Mouse (Mus musculus): ENCODE measurements at regions not wholly inside any gene's neighbourhood (a gene's known extent, or its start where the extent isn't known, plus 50 kb on each side); places are given as distances from the start of the nearest gene placed in this dataset.

DNA sequence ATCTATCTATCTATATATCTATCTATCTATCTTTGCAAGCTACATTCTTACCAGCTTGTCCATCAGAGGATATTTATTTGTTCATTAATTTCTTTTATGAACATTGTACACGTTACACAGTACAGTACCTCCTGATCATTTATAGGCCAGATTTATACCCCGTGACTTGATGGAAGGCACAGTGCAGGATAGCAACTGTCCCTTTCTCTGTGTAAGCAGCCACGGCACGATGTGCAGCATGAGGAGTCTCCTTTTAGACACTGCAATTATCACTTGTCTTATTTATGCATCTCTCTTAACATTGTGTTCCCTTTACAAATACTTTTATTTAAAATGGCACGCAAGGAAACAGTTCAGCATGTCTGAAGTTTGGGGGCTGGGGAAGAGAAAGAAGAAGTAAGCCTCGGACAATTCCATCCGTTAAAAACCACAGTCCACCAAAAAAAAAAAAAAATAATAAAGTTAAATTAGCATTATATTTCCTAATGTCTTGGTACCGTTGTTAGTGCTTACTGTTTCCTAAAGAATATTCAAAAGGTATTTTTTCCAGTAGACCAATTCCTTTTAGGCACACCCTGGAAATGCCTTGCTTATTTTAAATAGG, 475.4 kb downstream of the Lmo4 start:
- TF ChIP-seq MAFK (IDR thresholded peaks at IDR 0.05; ENCODE audit: insufficient read depth, low read depth, low read length) (no peak), HCFC1 (IDR thresholded peaks at IDR 0.05; ENCODE audit: borderline replicate concordance, insufficient read depth, low read length) (no peak), ZNF384 (IDR thresholded peaks at IDR 0.05; ENCODE audit: low read depth, low read length) (no peak), ZC3H11A (IDR thresholded peaks at IDR 0.05; ENCODE audit: borderline replicate concordance, low read depth, low read length) (no peak), CHD2 (IDR thresholded peaks at IDR 0.05; ENCODE audit: low read depth, low read length) (no peak)
- in situ Hi-C loops (cut with MboI; ENCODE audit: low sequenced_read_pairs in 2 of 2, unreplicated experiment in 2 of 2) = no loop called here
- Histone ChIP-seq H3K4me1 (ENCODE audit: control insufficient read depth in 2 of 2, insufficient read depth in 2 of 2, low read length in 2 of 2, poor library complexity in 1 of 2) (no peaks in the 10 kb centered on the region), H3K9me3 (ENCODE audit: control insufficient read depth, insufficient read depth, low read depth, low read length) (no peaks in the 10 kb centered on the region), H3K9ac (ENCODE audit: insufficient read depth, low read depth, low read length, poor library complexity, severe bottlenecking) (no peak overlapping the region), H3K36me3 (ENCODE audit: control insufficient read depth, insufficient read depth, low read length, poor library complexity, severe bottlenecking) (no peaks in the 10 kb centered on the region), H3K27ac (ENCODE audit: insufficient read depth, low read depth, low read length, poor library complexity, severe bottlenecking) (no peak overlapping the region), H3K4me3 (ENCODE audit: insufficient read depth in 1 of 2, low read depth in 1 of 2, low read length in 2 of 2, poor library complexity in 1 of 2, severe bottlenecking in 1 of 2) (no peak overlapping the region)
- DNase-seq (ENCODE audit: low read depth, low spot score) = no peak

- DNase-seq (ENCODE audit: low read depth, low spot score) = no peak
- Histone ChIP-seq H3K9me3 (ENCODE audit: control insufficient read depth, insufficient read depth, low read depth, low read length) (no peaks in the 10 kb centered on the region), H3K27ac (ENCODE audit: insufficient read depth, low read depth, low read length, poor library complexity, severe bottlenecking) (no peak overlapping the region), H3K4me1 (ENCODE audit: control insufficient read depth in 2 of 2, insufficient read depth in 2 of 2, low read length in 2 of 2, poor library complexity in 1 of 2) (no peaks in the 10 kb centered on the region), H3K36me3 (ENCODE audit: control insufficient read depth, insufficient read depth, low read length, poor library complexity, severe bottlenecking) (no peaks in the 10 kb centered on the region), H3K4me3 (ENCODE audit: insufficient read depth in 1 of 2, low read depth in 1 of 2, low read length in 2 of 2, poor library complexity in 1 of 2, severe bottlenecking in 1 of 2) (no peak overlapping the region), H3K9ac (ENCODE audit: insufficient read depth, low read depth, low read length, poor library complexity, severe bottlenecking) (no peak overlapping the region)
- in situ Hi-C loops (cut with MboI; ENCODE audit: low sequenced_read_pairs in 2 of 2, unreplicated experiment in 2 of 2) = no loop called here
- TF ChIP-seq HCFC1 (IDR thresholded peaks at IDR 0.05; ENCODE audit: borderline replicate concordance, insufficient read depth, low read length) (no peak), CHD2 (IDR thresholded peaks at IDR 0.05; ENCODE audit: low read depth, low read length) (no peak), MAFK (IDR thresholded peaks at IDR 0.05; ENCODE audit: insufficient read depth, low read depth, low read length) (no peak), ZC3H11A (IDR thresholded peaks at IDR 0.05; ENCODE audit: borderline replicate concordance, low read depth, low read length) (no peak), ZNF384 (IDR thresholded peaks at IDR 0.05; ENCODE audit: low read depth, low read length) (no peak)
These were observed 482.4 kb downstream of the Lmo4 start for GRCm38 (mm10) chr3:143722571-143722970.

GRCm38 (mm10) chr3:143722082-143722481, 482.9 kb downstream of the Lmo4 start:
- no peaks in the 10 kb centered on the region for H3K36me3 ChIP-seq (ENCODE audit: control insufficient read depth, insufficient read depth, low read length, poor library complexity, severe bottlenecking)
- no peak overlapping the region for H3K27ac ChIP-seq (ENCODE audit: insufficient read depth, low read depth, low read length, poor library complexity, severe bottlenecking)
- no peaks in the 10 kb centered on the region for H3K9me3 ChIP-seq (ENCODE audit: control insufficient read depth, insufficient read depth, low read depth, low read length)
- H3K9ac ChIP-seq (ENCODE audit: insufficient read depth, low read depth, low read length, poor library complexity, severe bottlenecking) = no peak overlapping the region
- no peaks in the 10 kb centered on the region for H3K4me1 ChIP-seq (ENCODE audit: control insufficient read depth in 2 of 2, insufficient read depth in 2 of 2, low read length in 2 of 2, poor library complexity in 1 of 2)
- no peak for TF ChIP-seq MAFK (IDR thresholded peaks at IDR 0.05; ENCODE audit: insufficient read depth, low read depth, low read length)
- in situ Hi-C loops (cut with MboI; ENCODE audit: low sequenced_read_pairs in 2 of 2, unreplicated experiment in 2 of 2) = no loop called here
- DNase-seq (ENCODE audit: low read depth, low spot score) = no peak
- no peak overlapping the region for H3K4me3 ChIP-seq (ENCODE audit: insufficient read depth in 1 of 2, low read depth in 1 of 2, low read length in 2 of 2, poor library complexity in 1 of 2, severe bottlenecking in 1 of 2)

- Histone ChIP-seq H3K36me3 (ENCODE audit: control insufficient read depth, insufficient read depth, low read length, poor library complexity, severe bottlenecking) (no peaks in the 10 kb centered on the region), H3K9me3 (ENCODE audit: control insufficient read depth, insufficient read depth, low read depth, low read length) (no peaks in the 10 kb centered on the region), H3K4me1 (ENCODE audit: control insufficient read depth in 2 of 2, insufficient read depth in 2 of 2, low read length in 2 of 2, poor library complexity in 1 of 2) (no peaks in the 10 kb centered on the region), H3K9ac (ENCODE audit: insufficient read depth, low read depth, low read length, poor library complexity, severe bottlenecking) (no peak overlapping the region), H3K27ac (ENCODE audit: insufficient read depth, low read depth, low read length, poor library complexity, severe bottlenecking) (no peak overlapping the region), H3K4me3 (ENCODE audit: insufficient read depth in 1 of 2, low read depth in 1 of 2, low read length in 2 of 2, poor library complexity in 1 of 2, severe bottlenecking in 1 of 2) (no peak overlapping the region)
- no peak for DNase-seq (ENCODE audit: low read depth, low spot score)
- in situ Hi-C loops (cut with MboI; ENCODE audit: low sequenced_read_pairs in 2 of 2, unreplicated experiment in 2 of 2) = no loop called here
- TF ChIP-seq ZNF384 (IDR thresholded peaks at IDR 0.05; ENCODE audit: low read depth, low read length) (no peak), HCFC1 (IDR thresholded peaks at IDR 0.05; ENCODE audit: borderline replicate concordance, insufficient read depth, low read length) (no peak), CHD2 (IDR thresholded peaks at IDR 0.05; ENCODE audit: low read depth, low read length) (no peak), ZC3H11A (IDR thresholded peaks at IDR 0.05; ENCODE audit: borderline replicate concordance, low read depth, low read length) (no peak), MAFK (IDR thresholded peaks at IDR 0.05; ENCODE audit: insufficient read depth, low read depth, low read length) (no peak)
These were observed 491.8 kb downstream of the Lmo4 start for GRCm38 (mm10) chr3:143713183-143713582.
